Mouse (Mus musculus) heart, postnatal 25 days (tissue): ENCODE data around the gene Slit3. TPM values are rescaled to one million over a fixed set of nuclear protein-coding genes. Genes with fewer than 3 reads are reported as not detected.
A peak's percentile ranks its signal among the peaks of the same experiment; 100 is the strongest.

Experiments used
- DNase-seq: peaks from one replicate; pipeline ENCODE4 v3.0.0; 2022; ENCODE audit warnings: low spot score
- intact Hi-C: fragments of 180-260 bp; cut with DNase I; formaldehyde crosslinking; loops from one replicate; pipeline ENCODE4 v1.15.1; 2025
- total RNA-seq, 2 experiments: library from RNA; stranded (reverse); gene quantifications; 2 replicates each; pipeline ENCODE4 v1.2.3; 2021

Gene Slit3
- total RNA-seq, 2 experiments from 2014 or later, result 12.7 to 15.4 TPM

DNA sequence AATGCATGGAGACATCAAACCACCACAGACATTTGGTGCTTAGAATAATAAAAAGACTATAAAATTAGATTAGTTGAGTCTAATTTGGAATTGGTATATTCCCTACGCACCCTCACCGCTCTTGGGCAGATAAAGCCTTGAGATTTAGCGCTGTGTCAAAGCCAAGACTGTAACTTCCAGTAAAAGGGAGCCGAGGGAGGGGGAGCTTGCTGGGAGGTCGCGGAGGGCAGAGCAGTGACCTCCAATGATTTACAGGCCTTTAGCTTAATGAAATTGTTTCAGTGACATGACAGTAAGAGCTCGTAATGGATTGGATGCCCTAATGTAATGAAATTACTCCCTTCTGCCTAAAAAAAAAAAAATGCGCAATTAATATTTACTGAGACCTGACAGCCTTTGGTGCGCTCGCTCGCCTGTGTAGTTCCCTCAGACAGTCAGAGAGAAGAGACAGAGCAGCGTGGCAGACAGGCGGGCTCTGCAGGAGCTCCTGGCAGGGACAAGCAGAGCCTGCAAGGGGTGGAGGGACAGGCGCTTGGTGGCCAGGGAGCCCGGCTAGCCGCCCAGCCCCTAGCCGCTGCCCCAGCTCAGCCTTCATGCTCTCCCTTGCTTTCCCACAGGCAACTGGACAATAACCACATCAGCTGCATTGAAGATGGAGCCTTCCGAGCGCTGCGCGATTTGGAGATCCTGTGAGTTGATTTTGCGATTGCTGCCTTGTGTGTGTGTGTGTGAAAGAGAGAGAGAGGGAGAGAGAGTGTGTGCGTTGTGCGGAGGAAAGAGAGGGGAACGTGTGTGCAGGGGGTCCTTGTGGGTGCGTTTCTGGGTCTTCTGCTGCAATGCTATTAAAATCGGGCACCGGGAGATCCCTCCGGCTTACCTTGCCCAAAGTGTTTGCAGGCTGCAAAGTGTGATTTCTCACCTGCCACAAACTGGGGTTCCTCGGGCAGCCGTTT lies 423.4 kb downstream of the Slit3 start:
- no peak for DNase-seq
- intact Hi-C loops, result no loop called here

GRCm38 (mm10) chr11:35546081-35546822 lies 425.2 kb downstream of the Slit3 start:
- intact Hi-C loops, result no loop called here
- DNase-seq, result no peak

- intact Hi-C loops, result no loop called here
- no peak for DNase-seq
Measured at GRCm38 (mm10) chr11:35550036-35550435, 429.0 kb downstream of the Slit3 start.

GRCm38 (mm10) chr11:35556192-35556591 lies 435.2 kb downstream of the Slit3 start:
- DNase-seq, result no peak
- intact Hi-C loops, result no loop called here

- DNase-seq, result no peak
- intact Hi-C loops, result no loop called here
Measured at GRCm38 (mm10) chr11:35557476-35557875, 436.5 kb downstream of the Slit3 start.

- DNase-seq, result no peak
- intact Hi-C loops, result no loop called here
Measured at GRCm38 (mm10) chr11:35558311-35558710, 437.3 kb downstream of the Slit3 start.

- DNase-seq, result no peak
- intact Hi-C loops, result no loop called here
Measured at GRCm38 (mm10) chr11:35559386-35559785, 438.4 kb downstream of the Slit3 start.

DNA sequence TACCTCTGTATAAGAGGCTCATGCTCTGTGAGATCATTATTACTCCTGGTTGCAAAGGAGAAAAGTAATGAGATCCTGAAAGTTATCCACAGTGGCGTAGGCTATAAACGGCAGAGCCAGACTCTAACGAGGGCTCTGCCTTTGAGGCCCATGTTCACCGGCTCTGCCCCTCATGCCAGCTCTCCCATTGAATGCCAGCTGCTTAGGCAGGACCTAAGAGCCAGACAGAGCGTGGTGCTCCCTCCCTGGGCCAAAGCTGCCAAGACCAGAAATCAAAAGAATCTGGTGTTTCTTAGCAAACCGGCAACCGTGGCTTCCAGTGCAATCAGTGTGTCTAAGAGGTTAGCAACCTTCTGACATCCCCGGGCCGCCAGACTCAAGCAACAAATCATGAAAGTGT lies 440.7 kb downstream of the Slit3 start:
- intact Hi-C loops, result no loop called here
- no peak for DNase-seq

- intact Hi-C loops, result no loop called here
- DNase-seq, result no peak
Measured at GRCm38 (mm10) chr11:35565322-35565721, 444.3 kb downstream of the Slit3 start.

DNA sequence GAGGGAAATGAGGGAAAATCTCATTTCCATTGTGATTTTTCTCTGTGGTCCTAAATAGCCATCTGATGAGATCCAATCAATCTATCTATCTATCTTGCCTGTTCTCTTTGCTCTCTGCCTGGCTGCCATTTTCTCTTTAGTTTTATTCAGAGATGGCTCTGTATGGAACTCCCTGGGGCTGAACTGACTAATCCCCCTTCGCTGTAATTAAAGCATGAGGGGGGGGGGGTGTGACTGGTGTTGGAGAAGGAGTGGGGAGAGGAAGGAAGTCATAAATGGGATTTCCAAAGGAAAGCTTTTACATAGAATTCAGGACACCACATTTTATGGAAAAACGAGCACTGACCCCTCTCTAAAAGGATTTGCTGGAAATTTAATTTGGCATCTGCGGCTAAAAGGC lies 445.7 kb downstream of the Slit3 start:
- DNase-seq, result no peak
- intact Hi-C loops, result no loop called here

GRCm38 (mm10) chr11:35569126-35569916 lies 448.3 kb downstream of the Slit3 start:
- DNase-seq, result no peak
- intact Hi-C loops, result no loop called here

DNA sequence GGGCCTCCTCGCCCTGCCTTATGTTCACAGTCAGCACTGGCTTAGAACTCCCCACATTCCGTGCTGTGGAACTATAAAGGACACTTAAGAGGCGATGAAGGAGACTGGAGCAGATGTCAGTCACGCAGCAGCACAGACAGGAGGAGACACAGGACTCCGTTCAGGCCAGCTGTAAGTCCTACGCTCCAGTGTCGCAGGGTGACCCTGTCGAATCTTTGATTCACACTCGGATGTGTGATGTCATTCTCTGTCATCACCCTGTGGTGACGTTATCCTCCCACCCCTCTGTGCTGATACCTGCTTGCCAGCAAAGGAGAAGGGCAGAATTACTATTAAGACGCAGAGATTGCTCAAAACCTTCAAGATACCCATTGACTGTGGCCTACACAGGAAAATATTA lies 448.9 kb downstream of the Slit3 start:
- no peak for DNase-seq
- intact Hi-C loops, result no loop called here

DNA sequence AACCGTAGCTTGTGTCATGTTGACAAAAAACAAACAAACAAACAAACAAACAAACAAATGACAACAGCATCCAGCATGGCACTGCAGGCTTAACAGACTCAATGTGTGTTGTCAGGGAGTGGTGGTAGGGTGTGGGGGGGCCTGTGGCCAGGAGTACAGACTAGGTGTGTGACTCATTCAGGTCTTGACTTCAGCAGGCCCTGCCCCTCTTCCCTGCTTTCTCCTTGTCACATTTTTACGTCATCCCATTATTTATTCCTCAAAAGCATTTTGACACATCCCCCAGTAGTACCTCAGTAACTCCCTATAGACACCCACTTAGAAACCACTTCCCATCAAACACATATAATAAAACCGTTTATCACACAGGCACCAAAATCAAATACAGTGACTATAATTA lies 450.9 kb downstream of the Slit3 start:
- intact Hi-C loops, result no loop called here
- no peak for DNase-seq

GRCm38 (mm10) chr11:35578796-35579195 lies 457.8 kb downstream of the Slit3 start:
- intact Hi-C loops, result no loop called here

GRCm38 (mm10) chr11:35582591-35582990 lies 461.6 kb downstream of the Slit3 start:
- DNase-seq, result no peak
- intact Hi-C loops, result no loop called here

More at GRCm38 (mm10) chr11:35578796-35579195, 457.8 kb downstream of the Slit3 start:
- no peak for DNase-seq

DNA sequence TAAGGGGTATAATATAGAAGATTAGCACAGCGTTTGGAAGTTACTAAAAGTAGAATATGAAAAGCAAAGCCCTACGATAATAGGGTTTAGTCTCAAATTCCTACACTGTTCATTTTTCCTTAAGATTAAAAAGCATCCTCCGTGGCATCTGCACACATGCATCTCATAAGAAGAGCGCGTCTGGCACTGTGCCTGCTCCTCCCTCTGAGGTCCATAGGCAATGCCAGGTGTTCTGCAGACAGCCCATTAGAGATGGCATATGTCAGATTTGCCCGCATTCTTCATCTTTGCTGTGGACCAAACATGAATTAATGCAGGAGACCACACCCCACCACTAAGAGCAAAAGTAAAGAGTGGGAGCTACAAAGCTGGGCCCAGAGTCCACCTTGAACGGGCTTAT lies 462.6 kb downstream of the Slit3 start:
- DNase-seq, result no peak

GRCm38 (mm10) chr11:35587174-35587959 lies 466.3 kb downstream of the Slit3 start:
- intact Hi-C loops, result no loop called here
- peak; percentile 55 for DNase-seq

More for the DNA sequence above, 462.6 kb downstream of the Slit3 start:
- intact Hi-C loops, result no loop called here

DNA sequence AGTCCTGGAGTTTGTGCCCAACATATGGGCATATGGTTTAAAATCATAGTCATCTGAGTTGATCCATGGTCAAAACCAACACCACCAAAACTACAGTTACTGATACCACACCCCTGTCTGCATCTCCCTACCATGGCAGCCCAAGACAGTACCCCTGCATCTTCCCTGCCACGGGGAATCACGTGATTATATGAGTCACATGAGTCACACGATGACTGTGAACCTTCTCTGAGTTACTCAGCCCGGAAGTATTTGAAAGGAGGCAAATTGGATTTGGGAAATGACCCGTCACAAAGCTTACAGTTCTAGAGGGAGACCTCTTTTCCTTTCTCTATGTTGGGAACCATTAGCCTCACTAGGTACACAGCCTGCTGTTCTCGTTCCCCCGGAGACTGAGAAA lies 468.9 kb downstream of the Slit3 start:
- intact Hi-C loops, result no loop called here
- DNase-seq, result no peak
